Mouse (Mus musculus) cerebellum, adult 2 months (tissue): ENCODE measurements around the gene Asna1. TPM values are rescaled to one million over a fixed set of nuclear protein-coding genes. Genes with fewer than 3 reads are reported as not detected.

Source experiments
- DNase-seq, 2 experiments: peaks; one replicate each; pipeline ENCODE4 v3.0.0; 2021
- H3K27ac ChIP-seq: fragments of 200-500 bp; 2 replicates; pipeline ENCODE4 v1.5.1; 2012; ENCODE audit warnings: low read length, control low read depth, inconsistent platforms; ENCODE audit not compliant: insufficient read depth
- H3K27me3 ChIP-seq: fragments of 200-500 bp; 2 replicates; pipeline ENCODE4 v1.6.1; 2012; ENCODE audit warnings: inconsistent platforms, mild to moderate bottlenecking, low read length, moderate library complexity; ENCODE audit not compliant: control insufficient read depth, insufficient read depth
- H3K4me1 ChIP-seq: fragments of 200-500 bp; 2 replicates; pipeline ENCODE4 v1.6.1; 2011; ENCODE audit warnings: low read length; ENCODE audit not compliant: control insufficient read depth, insufficient read depth
- H3K4me3 ChIP-seq: fragments of 200-500 bp; replicated peaks from 2 replicates; pipeline ENCODE3; 2011; ENCODE audit warnings: mild to moderate bottlenecking, low read depth, low read length, control low read depth; ENCODE audit not compliant: insufficient read depth
- CTCF ChIP-seq: fragments of 200-500 bp; IDR thresholded peaks from 2 replicates; pipeline ENCODE4 v1.5.1; 2011; ENCODE audit warnings: low read depth, mild to moderate bottlenecking, control low read depth, low read length, moderate library complexity, borderline replicate concordance; ENCODE audit not compliant: insufficient read depth
- POLR2A ChIP-seq: fragments of 200-500 bp; IDR thresholded peaks from 2 replicates; pipeline ENCODE4 v1.6.1; 2011; ENCODE audit warnings: low read length, control low read depth, borderline replicate concordance; ENCODE audit not compliant: insufficient read depth
- WGBS: fragments of 180-500 bp; shearing (Covaris S2); methylation state at CpG from one replicate; pipeline ENCODE4 v1.1.7; 2018; 5-methylcytosine and 5-hydroxymethylcytosine counted together
- polyA plus RNA-seq: library from polyadenylated mRNA; depleted of rRNA; stranded (reverse); fragments of >200 nt; gene quantifications from 2 replicates; pipeline ENCODE4 v1.2.3, GENCODE M21; 2012

Gene Asna1
- polyA plus RNA-seq, 1 experiment = 296 TPM

DNA sequence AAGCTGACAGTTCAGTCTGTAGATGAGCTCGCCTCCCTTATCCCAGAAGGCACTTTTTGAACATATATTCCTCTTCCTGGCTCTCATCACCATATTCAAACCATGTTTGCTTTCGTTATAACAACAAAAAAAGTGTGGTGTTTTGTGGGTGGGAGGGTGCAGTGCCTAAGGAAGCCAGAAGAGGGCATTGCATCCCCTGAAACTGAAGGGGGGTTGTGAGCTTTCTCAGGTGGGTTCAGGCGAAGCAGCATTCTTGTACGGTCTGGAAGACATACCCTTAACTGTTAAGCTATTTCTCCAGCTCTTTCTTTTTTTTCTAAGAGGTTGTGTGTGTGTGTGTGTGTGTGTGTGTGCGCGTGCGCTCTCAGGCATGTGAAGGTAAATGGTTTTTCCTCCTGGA lies 49.6 kb downstream of the Asna1 start:
- no peaks in the 10 kb centered on the region for H3K27me3 ChIP-seq
- 43% methylated on average over 7 of the region's 7 CpGs for WGBS
- no peak overlapping the region for H3K27ac ChIP-seq
- no peaks in the 10 kb centered on the region; the same call in 1 of the 2 replicates for H3K4me1 ChIP-seq
- peak in 1 of 2 experiments; percentile 60 for DNase-seq
- no peak overlapping the region for H3K4me3 ChIP-seq
- no peak for TF ChIP-seq POLR2A
- peak; percentile 74; the same call in 1 of the 2 replicates for TF ChIP-seq CTCF

DNA sequence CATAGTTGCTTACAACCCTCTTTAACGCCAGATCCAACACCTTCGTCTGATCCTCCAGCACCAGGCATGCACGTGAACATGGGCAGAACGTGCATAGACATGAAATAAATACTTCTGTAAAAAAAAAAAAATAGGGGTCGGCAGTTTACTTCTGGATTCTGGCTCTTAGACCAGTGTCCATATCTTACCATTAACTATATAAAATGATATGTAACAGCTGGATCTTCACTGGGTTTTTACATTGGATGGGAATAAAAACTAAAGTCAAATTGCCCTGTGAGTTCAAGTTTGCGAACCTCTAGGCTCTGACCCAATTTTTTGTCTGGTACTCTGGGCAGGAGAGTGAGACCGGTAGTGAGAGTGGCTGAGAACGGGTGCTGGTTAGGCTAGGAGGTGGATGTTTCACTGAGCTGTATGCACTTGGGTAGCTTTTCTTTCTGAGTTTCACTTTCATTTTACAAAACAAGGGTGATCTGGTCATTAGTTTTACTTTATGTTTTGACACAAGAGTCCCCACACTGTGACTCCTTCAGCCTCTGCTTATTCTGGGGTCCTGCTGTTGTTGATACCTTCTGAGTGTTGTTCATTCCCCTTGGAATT lies 50.4 kb downstream of the Asna1 start:
- DNase-seq = no peak
- H3K4me1 ChIP-seq = no peaks in the 10 kb centered on the region; the same call in 1 of the 2 replicates
- 78% methylated on average over 8 of the region's 8 CpGs for WGBS
- H3K4me3 ChIP-seq = no peak overlapping the region
- TF ChIP-seq CTCF = no peak
- TF ChIP-seq POLR2A = no peak
- H3K27me3 ChIP-seq = no peaks in the 10 kb centered on the region
- H3K27ac ChIP-seq = no peak overlapping the region

GRCm38 (mm10) chr8:84973803-84974542 lies 51.1 kb downstream of the Asna1 start:
- peaks cover 2% of the 10 kb centered on the region; the same call in 1 of the 2 replicates for H3K4me1 ChIP-seq

GRCm38 (mm10) chr8:84973079-84973478 lies 52.0 kb downstream of the Asna1 start:
- Histone ChIP-seq H3K27ac (no peak overlapping the region), H3K4me3 (no peak overlapping the region), H3K4me1 (peaks cover 2% of the 10 kb centered on the region; the same call in 1 of the 2 replicates), H3K27me3 (no peaks in the 10 kb centered on the region)
- TF ChIP-seq POLR2A (no peak), CTCF (no peak)
- WGBS = 88% methylated on average over 1 of the region's 1 CpGs
- no peak for DNase-seq

More at GRCm38 (mm10) chr8:84973803-84974542, 51.1 kb downstream of the Asna1 start:
- Histone ChIP-seq H3K27me3 (no peaks in the 10 kb centered on the region), H3K4me3 (no peak overlapping the region), H3K27ac (no peak overlapping the region)
- peak; percentile 60 to 70 for DNase-seq
- TF ChIP-seq POLR2A = no peak
- peak; percentile 93 for TF ChIP-seq CTCF
- 29% methylated on average over 4 of the region's 4 CpGs for WGBS

DNA sequence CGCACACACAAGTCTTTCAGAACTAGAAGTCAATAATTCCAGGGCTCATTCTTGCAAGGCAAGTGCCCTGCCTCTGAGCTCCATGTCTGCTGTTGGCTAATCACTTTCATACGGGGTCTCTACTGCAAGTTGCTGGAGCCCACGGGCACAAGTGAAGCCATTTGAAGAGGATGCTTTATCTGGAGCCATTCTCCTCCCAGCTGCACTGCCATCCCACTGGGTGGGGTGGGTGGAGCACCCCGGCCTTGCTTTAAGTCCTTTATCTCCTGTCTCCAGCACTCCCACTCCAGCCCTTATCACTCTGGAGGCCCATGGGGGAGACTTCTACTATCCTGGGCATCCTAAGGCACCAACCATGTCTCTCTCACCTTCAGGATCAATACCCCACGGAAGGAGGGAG lies 54.2 kb downstream of the Asna1 start:
- TF ChIP-seq CTCF (no peak), POLR2A (no peak)
- Histone ChIP-seq H3K4me3 (peak overlapping the region; percentile 12), H3K27ac (no peak overlapping the region), H3K4me1 (peaks cover 2% of the 10 kb centered on the region; the same call in 1 of the 2 replicates), H3K27me3 (no peaks in the 10 kb centered on the region)
- DNase-seq = no peak
- 50% methylated on average over 5 of the region's 5 CpGs for WGBS

DNA sequence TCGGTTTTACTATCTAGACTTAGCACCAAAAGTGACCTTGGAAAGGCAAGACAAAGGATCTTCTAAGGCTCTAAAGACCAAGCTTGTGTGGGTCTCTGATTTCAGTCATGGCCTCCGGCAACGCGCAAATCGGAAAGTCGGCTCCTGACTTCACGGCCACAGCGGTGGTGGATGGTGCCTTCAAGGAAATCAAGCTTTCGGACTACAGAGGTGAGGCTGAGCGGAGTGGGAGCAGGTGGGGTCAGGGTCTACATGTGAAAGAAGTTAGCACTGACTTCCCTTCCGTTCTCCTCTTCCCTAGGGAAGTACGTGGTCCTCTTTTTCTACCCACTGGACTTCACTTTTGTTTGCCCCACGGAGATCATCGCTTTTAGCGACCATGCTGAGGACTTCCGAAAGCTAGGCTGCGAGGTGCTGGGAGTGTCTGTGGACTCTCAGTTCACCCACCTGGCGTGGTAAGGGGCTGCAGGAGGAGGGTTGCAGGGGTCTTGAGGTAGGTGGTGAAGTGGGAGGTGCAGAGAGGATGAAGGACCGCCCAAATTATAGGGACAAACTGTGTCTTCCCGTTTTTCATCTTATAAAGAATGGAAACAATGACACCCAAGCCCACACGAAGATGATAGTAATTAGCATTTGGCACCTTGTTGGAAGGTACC lies 54.8 kb downstream of the Asna1 start:
- Histone ChIP-seq H3K4me3 (peak overlapping the region; percentile 90), H3K27ac (peak overlapping the region; percentile 60), H3K4me1 (peaks cover 2% of the 10 kb centered on the region; the same call in 1 of the 2 replicates), H3K27me3 (no peaks in the 10 kb centered on the region)
- DNase-seq = no peak
- 2% methylated on average over 21 of the region's 21 CpGs for WGBS
- TF ChIP-seq POLR2A = no peak
- TF ChIP-seq CTCF = no peak

DNA sequence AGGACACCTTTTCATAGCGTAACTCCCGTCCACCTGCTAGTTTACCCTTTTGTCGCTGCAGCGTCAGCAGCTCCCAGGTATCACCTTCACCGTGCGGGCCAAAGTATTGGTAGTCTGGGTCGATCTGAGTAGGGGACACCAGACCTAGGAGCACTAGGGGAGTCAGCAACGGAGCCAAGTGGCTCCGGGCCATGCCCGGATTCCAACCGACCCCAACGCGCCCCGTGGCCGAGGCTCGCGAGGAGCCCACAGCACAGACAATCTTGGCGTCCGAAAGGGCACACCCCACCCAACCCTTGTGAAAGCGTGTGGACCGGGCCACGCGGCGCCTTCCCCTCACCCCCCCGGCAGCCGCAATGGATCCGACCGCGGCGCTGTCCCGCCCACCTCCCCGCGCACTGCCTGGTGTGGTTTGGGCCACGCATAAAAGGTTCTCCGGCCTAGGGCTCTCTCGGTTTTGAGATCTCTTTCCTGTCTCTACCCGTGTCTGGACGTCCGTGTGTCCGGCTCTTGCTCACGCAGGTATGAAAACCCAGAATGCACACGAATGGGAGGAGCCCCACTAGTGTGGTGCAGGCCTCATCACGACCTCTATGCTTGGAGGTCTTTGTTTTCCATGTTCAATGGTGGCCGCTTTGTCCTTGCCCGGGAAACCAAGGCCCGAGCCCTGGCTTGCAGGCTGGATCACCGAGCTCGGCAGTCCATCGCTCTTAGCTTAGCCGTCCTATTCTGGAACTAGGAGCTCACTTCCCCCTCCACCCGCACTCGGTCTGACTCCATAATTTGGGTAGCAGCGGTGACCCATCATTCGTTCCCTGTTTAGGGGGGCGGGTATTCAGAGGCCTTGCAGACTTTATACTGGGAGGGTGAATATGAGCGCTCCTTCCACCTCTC lies 55.6 kb downstream of the Asna1 start, which contains the start of the genes Gm49661, Prdx2 and Rnaseh2a:
Gene Gm49661 (minus strand): TSS at position 193 of the 894 bp plus-strand sequence.
Gene Prdx2 (plus strand): TSS at position 347 of the 894 bp plus-strand sequence.
Gene Rnaseh2a (minus strand): TSS at position 527 of the 894 bp plus-strand sequence.
- Histone ChIP-seq H3K27me3 (no peaks in the 10 kb centered on the region), H3K4me3 (peak within 1 kb of the TSS; percentile 90), H3K27ac (peak within 1 kb of the TSS; percentile 60), H3K4me1 (peaks cover 5% of the 10 kb centered on the region; the same call in 1 of the 2 replicates)
- peak; percentile 81 to 84 for DNase-seq
- no peak for TF ChIP-seq CTCF
- TF ChIP-seq POLR2A = peak; percentile 92; the same call in 1 of the 2 replicates
- under 1% methylated on average over 56 of the region's 56 CpGs for WGBS
